Mouse (Mus musculus) liver, postnatal 0 days (tissue): ENCODE data around the gene Ace. TPM values are rescaled to one million over a fixed set of nuclear protein-coding genes. Genes with fewer than 3 reads are reported as not detected.

Source experiments
- ATAC-seq: fragments of 200-750 bp; cut with Nextera tagmentation; 2 replicates; pipeline ENCODE4 v1.8.0; 2017; ENCODE audit warnings: mild to moderate bottlenecking, moderate library complexity
- DNase-seq: peaks from one replicate; pipeline ENCODE4 v3.0.0-alpha.2; 2016
- H3K27ac ChIP-seq: fragments of 300-500 bp; sonication (generic); 2 replicates; pipeline ENCODE4 v1.5.1; 2014; ENCODE audit warnings: antibody characterized with exemption, moderate library complexity, mild to moderate bottlenecking, low read depth
- H3K27me3 ChIP-seq: fragments of 300-500 bp; sonication (generic); 2 replicates; pipeline ENCODE4 v1.6.1; 2014; ENCODE audit warnings: low read length, control low read depth, mixed read lengths; ENCODE audit not compliant: insufficient read depth
- H3K36me3 ChIP-seq: fragments of 300-500 bp; sonication (generic); replicated peaks from 2 replicates; pipeline ENCODE4 v1.6.1; 2014; ENCODE audit warnings: mild to moderate bottlenecking, control low read depth, low read length, moderate library complexity, mixed read lengths; ENCODE audit not compliant: insufficient read depth
- H3K4me1 ChIP-seq: fragments of 300-500 bp; sonication (generic); 2 replicates; pipeline ENCODE4 v1.6.1; 2014; ENCODE audit warnings: antibody characterized with exemption, mild to moderate bottlenecking, control low read depth; ENCODE audit not compliant: insufficient read depth
- H3K4me2 ChIP-seq: fragments of 300-500 bp; sonication (generic); 2 replicates; pipeline ENCODE4 v1.6.1; 2014; ENCODE audit warnings: low read depth, mild to moderate bottlenecking, low read length, moderate library complexity, mixed read lengths
- H3K4me3 ChIP-seq: fragments of 300-500 bp; sonication (generic); 2 replicates; pipeline ENCODE4 v1.5.1; 2014; ENCODE audit warnings: low read depth, low read length
- H3K9ac ChIP-seq: fragments of 300-500 bp; sonication (generic); replicated peaks from 2 replicates; pipeline ENCODE4 v1.6.1; 2014; ENCODE audit warnings: mild to moderate bottlenecking, moderate library complexity
- H3K9me3 ChIP-seq: fragments of 300-500 bp; sonication (generic); 2 replicates; pipeline ENCODE4 v1.6.1; 2016; ENCODE audit warnings: mild to moderate bottlenecking, control low read depth, low read length, mixed read lengths
- CTCF ChIP-seq: sonication (generic); IDR thresholded peaks from 2 replicates; pipeline ENCODE4 v1.5.1; 2016; ENCODE audit warnings: antibody characterized with exemption, low read depth
- EP300 ChIP-seq: IDR thresholded peaks from 2 replicates; pipeline ENCODE4 v1.6.1; 2016; ENCODE audit warnings: antibody characterized with exemption, low read depth, mild to moderate bottlenecking
- WGBS: fragments of 180-500 bp; shearing (Covaris S2); extraction: QIAGEN DNeasy Blood & Tissue Kit; methylation state at CpG from one replicate; pipeline ENCODE4 v1.1.7; 2014; ENCODE audit not compliant: insufficient replicate concordance; 5-methylcytosine and 5-hydroxymethylcytosine counted together
- polyA plus RNA-seq: library from polyadenylated mRNA; unstranded; fragments of >200 nt; fragmentation: Nextera tagmentation; extraction: Ambion mirVana; gene quantifications from 2 replicates; pipeline ENCODE4 v1.2.1, GENCODE M21; 2015

The Ace gene
- polyA plus RNA-seq, 1 experiment from 2014 or later, result 0.07 TPM

DNA sequence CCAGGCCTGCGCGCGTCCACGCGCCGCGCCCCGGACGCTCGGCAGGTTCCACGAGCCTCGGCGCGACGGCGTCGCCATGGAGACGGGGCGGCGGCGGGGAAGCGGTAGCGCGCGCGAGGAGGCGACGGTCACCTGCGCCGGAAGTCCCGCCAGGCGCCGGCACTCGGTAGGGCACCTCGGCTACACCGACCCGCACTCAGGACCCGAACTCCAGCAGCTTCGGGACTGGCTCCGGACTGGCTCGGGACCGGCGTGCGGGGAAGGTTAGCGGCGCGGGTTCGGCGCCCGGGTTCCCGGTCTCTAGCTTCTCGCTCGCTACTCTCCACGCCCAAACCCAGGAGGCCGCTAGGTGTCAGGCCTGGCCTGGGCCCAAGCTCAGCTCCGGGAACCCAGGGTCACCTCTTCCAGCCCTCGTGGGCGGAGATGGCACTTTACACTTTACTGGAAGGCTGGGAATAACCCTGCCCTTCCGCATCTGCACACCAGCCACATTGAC lies 23.6 kb upstream of the Ace start:
- peak; percentile 71 for DNase-seq
- TF ChIP-seq EP300, result no peak
- TF ChIP-seq CTCF, result peak; percentile 59
- under 1% methylated on average over 44 of the region's 59 CpGs for whole genome bisulfite sequencing
- Histone ChIP-seq H3K27ac (no peak overlapping the region), H3K4me1 (peaks cover 6% of the 10 kb centered on the region), H3K36me3 (no peaks in the 10 kb centered on the region), H3K27me3 (peaks cover 18% of the 10 kb centered on the region; the same call in 1 of the 2 replicates), H3K4me3 (peak overlapping the region; percentile 61), H3K9me3 (no peaks in the 10 kb centered on the region), H3K4me2 (peak overlapping the region; percentile 95), H3K9ac (peak overlapping the region; percentile 44)
- ATAC-seq, result peak; percentile 79

DNA sequence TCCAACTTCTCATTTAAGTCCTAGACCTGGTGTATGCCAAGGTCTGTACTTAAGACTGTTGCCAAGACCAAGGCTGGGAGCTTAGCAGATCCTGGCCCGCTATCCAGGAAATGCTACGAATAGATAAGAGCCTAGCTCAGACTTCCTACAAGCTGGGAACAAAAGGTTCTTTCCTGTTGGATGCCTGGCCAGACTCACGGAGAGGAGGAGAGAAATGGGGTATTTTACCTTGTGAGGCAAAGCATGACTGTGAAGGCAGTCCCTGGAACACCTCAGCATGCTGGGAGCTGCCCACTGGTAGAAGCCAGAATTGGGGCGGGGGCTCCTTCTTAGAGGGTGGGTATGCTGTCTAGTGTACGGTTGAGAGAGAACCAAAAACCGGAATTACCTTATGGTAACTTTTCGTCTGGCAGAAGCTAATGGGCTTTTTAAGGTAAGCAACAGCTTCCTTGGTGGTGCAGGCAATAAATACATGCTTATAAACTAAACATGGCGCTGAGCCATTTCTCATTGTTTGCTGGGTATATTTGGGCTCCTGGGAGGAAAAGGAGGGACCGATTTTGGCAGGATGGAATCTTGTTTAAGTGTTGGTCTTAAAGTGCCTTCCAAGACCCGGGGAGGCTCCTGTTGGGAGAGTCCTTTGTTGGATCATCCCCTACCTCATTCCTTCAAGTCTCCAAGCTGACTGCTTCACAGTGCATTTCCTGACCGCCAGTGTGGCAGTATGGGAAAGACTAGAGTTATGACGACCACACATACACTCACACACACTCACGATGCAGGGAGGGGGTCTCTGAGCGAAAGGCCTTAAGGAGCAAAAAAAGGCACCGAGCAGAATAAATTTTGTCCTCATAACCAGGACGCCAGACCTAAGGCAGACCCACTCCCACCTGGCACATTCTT lies 22.7 kb upstream of the Ace start:
- 68% methylated on average over 16 of the region's 16 CpGs for WGBS
- Histone ChIP-seq H3K27me3 (peaks cover 16% of the 10 kb centered on the region; the same call in 1 of the 2 replicates), H3K27ac (no peak overlapping the region), H3K9me3 (no peaks in the 10 kb centered on the region), H3K36me3 (no peaks in the 10 kb centered on the region), H3K4me3 (no peak overlapping the region), H3K4me2 (peak overlapping the region; percentile 95), H3K4me1 (peaks cover 6% of the 10 kb centered on the region), H3K9ac (no peak overlapping the region)
- TF ChIP-seq EP300, result peak; percentile 24; the same call in 1 of the 2 replicates
- TF ChIP-seq CTCF, result no peak
- ATAC-seq (peak; percentile 24), DNase-seq (no peak)

DNA sequence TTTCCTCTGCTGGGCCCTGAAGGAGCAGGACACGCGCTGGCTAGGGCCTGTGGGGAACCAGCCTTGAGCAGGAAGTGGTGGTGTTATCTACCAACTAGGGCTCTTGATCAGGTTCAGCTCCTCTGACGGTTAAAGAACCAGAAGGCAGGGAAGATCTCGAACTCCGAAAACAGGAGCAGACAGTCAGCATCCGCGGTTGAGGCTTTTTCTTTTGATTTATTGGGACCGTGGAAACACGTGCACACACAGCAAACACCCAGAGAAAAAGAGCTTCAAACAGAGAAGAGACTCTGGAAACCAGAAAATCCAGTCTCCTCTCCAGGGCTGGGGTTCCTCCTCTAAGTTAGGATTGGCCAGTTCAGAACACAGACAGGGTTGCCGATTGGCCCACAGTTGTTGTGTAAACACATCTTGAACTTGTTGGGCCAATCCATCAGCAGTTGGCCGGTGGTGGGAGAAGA lies 21.0 kb upstream of the Ace start:
- Histone ChIP-seq H3K4me2 (no peak overlapping the region), H3K4me1 (peaks cover 6% of the 10 kb centered on the region), H3K27ac (no peak overlapping the region), H3K9ac (no peak overlapping the region), H3K36me3 (no peaks in the 10 kb centered on the region), H3K27me3 (peaks cover 11% of the 10 kb centered on the region; the same call in 1 of the 2 replicates), H3K4me3 (no peak overlapping the region), H3K9me3 (no peaks in the 10 kb centered on the region)
- TF ChIP-seq EP300, result no peak
- no peak for TF ChIP-seq CTCF
- DNase-seq (no peak), ATAC-seq (no peak)
- WGBS, result 17% methylated on average over 11 of the region's 11 CpGs

DNA sequence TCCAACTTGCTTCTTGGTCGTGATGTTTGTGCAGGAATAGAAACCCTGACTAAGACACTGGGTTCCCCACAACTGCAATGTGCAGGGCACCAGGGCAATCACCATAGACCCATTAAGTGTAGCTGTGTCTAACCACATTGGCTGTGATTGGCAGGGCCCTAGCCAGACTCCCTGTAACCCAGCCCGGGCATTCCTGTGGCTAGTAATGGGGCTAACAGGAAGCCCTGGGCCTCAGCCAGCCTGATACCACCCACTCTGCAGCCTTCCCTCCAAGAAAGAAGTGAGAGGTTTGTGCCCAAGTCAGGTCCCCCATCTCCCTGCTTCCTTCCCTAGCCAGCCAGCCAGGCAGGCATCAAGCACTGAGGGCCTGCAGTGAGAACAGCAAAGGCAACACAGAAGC lies 19.5 kb upstream of the Ace start:
- Histone ChIP-seq H3K27ac (no peak overlapping the region), H3K4me2 (no peak overlapping the region), H3K9me3 (no peaks in the 10 kb centered on the region), H3K36me3 (no peaks in the 10 kb centered on the region), H3K27me3 (peaks cover 11% of the 10 kb centered on the region; the same call in 1 of the 2 replicates), H3K9ac (no peak overlapping the region), H3K4me3 (no peak overlapping the region), H3K4me1 (peaks cover 6% of the 10 kb centered on the region)
- WGBS, result 24% methylated on average over 2 of the region's 2 CpGs
- ATAC-seq, result no peak
- DNase-seq, result no peak
- TF ChIP-seq CTCF (no peak), EP300 (no peak)

DNA sequence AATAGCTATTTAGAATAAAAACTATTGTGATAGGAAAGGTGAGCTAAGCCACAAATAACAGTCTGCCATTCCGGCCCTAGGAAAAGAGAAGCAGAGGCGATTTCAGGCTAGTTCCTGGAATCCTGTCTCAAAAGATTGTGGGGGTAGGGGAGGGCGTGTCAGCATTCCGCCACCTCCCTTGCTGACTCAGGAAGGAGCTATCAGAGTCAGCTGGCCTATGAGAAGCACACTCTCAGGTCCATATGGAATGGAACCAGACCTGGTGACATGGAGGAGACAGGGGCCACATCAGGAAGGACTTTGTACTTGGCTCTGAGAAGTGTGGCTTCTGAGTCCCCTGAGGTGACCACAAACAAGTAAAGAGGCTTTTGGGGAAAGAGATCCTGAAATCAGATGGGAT lies 17.2 kb upstream of the Ace start:
- Histone ChIP-seq H3K9ac (no peak overlapping the region), H3K4me3 (no peak overlapping the region), H3K36me3 (no peaks in the 10 kb centered on the region), H3K4me2 (no peak overlapping the region), H3K27me3 (peaks cover 9% of the 10 kb centered on the region), H3K9me3 (no peaks in the 10 kb centered on the region), H3K27ac (no peak overlapping the region), H3K4me1 (no peaks in the 10 kb centered on the region)
- TF ChIP-seq EP300 (no peak), CTCF (no peak)
- WGBS, result 73% methylated on average over 4 of the region's 4 CpGs
- ATAC-seq, result no peak
- no peak for DNase-seq

DNA sequence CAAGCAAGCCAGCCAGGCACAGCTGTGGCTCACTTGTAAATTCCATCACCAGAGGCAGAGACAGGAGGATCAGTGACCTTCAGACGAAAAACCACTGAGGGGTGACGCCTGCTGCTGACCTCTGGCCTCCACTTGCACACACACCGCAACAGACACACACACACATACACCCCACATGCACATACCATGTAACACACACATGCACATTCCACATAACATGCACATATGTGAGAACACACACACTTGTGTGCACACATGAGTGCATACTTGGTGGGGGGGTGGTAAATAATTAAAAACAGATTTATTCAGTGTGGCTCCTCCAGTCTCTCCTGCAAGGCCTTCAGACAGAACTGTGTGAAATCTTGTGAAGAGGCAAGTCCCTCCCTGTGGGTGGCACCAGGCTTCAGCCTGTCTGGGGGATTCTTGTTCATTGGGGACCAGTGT lies 16.1 kb upstream of the Ace start:
- Histone ChIP-seq H3K9ac (no peak overlapping the region), H3K4me3 (no peak overlapping the region), H3K27me3 (peaks cover 9% of the 10 kb centered on the region), H3K4me2 (no peak overlapping the region), H3K4me1 (no peaks in the 10 kb centered on the region), H3K27ac (no peak overlapping the region), H3K36me3 (no peaks in the 10 kb centered on the region), H3K9me3 (no peaks in the 10 kb centered on the region)
- ATAC-seq (no peak), DNase-seq (no peak)
- WGBS, result 51% methylated on average over 3 of the region's 3 CpGs
- TF ChIP-seq CTCF (no peak), EP300 (no peak)
